Mouse (Mus musculus) heart, adult 2 months (tissue): ENCODE results near the gene Ivl. TPM values are rescaled to one million over a fixed set of nuclear protein-coding genes. Genes with fewer than 3 reads are reported as not detected.

Source experiments
- DNase-seq, 2 experiments: peaks; one replicate each; pipeline ENCODE4 v3.0.0; 2021
- H3K27ac ChIP-seq: fragments of 200-600 bp; 2 replicates; pipeline ENCODE4 v1.8.1; 2022
- H3K27me3 ChIP-seq: fragments of 200-500 bp; 2 replicates; pipeline ENCODE4 v1.6.1; 2012; ENCODE audit warnings: mild to moderate bottlenecking, low read length, inconsistent platforms, mixed read lengths; ENCODE audit not compliant: control insufficient read depth, insufficient read depth
- H3K36me3 ChIP-seq: fragments of 200-500 bp; 2 replicates; pipeline ENCODE4 v1.6.1; 2012; ENCODE audit warnings: low read length, inconsistent platforms; ENCODE audit not compliant: control insufficient read depth, insufficient read depth
- H3K4me1 ChIP-seq: fragments of 200-500 bp; 2 replicates; pipeline ENCODE4 v1.6.1; 2011; ENCODE audit warnings: low read length; ENCODE audit not compliant: control insufficient read depth, insufficient read depth
- H3K4me3 ChIP-seq: fragments of 200-600 bp; 2 replicates; pipeline ENCODE4 v1.8.1; 2022
- H3K79me2 ChIP-seq: fragments of 200-500 bp; replicated peaks from 2 replicates; pipeline ENCODE4 v1.6.1; 2012; ENCODE audit warnings: mild to moderate bottlenecking, inconsistent platforms, low read length, moderate library complexity, mixed read lengths; ENCODE audit not compliant: control insufficient read depth, insufficient read depth
- H3K9ac ChIP-seq: fragments of 200-500 bp; 2 replicates; pipeline ENCODE4 v1.6.1; 2012; ENCODE audit warnings: low read depth, mild to moderate bottlenecking, control low read depth, inconsistent platforms, low read length, mixed read lengths
- CTCF ChIP-seq: fragments of 200-600 bp; IDR thresholded peaks from 2 replicates; pipeline ENCODE4 v1.8.1; 2022; ENCODE audit warnings: antibody characterized with exemption, mild to moderate bottlenecking, moderate library complexity
- EP300 ChIP-seq: fragments of 200-500 bp; IDR thresholded peaks from 2 replicates; pipeline ENCODE4 v1.6.1; 2011; ENCODE audit warnings: low read depth, low read length, control low read depth; ENCODE audit not compliant: insufficient read depth
- POLR2A ChIP-seq: fragments of 200-500 bp; IDR thresholded peaks from 2 replicates; pipeline ENCODE4 v1.6.1; 2011; ENCODE audit warnings: mild to moderate bottlenecking, low read depth, low read length, control low read depth; ENCODE audit not compliant: insufficient read depth
- WGBS: fragments of 180-500 bp; shearing (Covaris S2); methylation state at CpG from one replicate; pipeline ENCODE4 v1.1.7; 2018; 5-methylcytosine and 5-hydroxymethylcytosine counted together
- intact Hi-C: fragments of 180-260 bp; cut with DNase I; formaldehyde crosslinking; loops from one replicate; pipeline ENCODE4 v1.15.1; 2025
- polyA plus RNA-seq: library from polyadenylated mRNA; depleted of rRNA; stranded (reverse); fragments of >200 nt; gene quantifications from 2 replicates; pipeline ENCODE4 v1.2.3, GENCODE M21; 2012; rRNA removed
- total RNA-seq, 2 experiments: library from RNA; stranded (reverse); gene quantifications; 2 replicates each; pipeline ENCODE4 v1.2.3; 2021

Gene Ivl
- total and polyA plus RNA-seq, 3 experiments, result not detected

DNA sequence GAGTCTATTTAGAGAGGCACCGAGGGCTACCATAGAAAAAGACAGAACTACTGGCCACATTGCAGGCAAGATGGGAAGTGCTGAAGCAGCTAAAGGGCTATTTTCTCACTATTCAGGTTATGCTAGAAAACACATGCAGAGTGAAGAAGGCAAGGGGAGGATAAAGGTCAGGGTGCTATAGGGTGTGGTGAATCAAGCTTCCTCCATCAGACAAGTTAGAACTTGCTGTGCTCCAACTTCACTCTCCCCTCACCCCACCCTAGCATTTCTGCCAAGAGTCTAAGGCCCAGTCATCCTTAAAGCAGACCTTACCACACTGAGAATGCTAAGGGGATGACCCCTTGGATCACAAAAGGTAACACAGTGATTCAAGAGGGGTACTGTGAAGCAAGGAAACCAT, 6.0 kb upstream of the Ivl start:
- no peak overlapping the region for H3K27ac ChIP-seq
- no peak overlapping the region for H3K4me3 ChIP-seq
- no peak for TF ChIP-seq CTCF
- WGBS, result 76% methylated on average over 1 of the region's 1 CpGs
- no peak overlapping the region for H3K9ac ChIP-seq
- DNase-seq, result no peak
- intact Hi-C loops, result no loop called here
- no peaks in the 10 kb centered on the region for H3K4me1 ChIP-seq
- no peaks in the 10 kb centered on the region for H3K79me2 ChIP-seq
- no peaks in the 10 kb centered on the region for H3K27me3 ChIP-seq
- H3K36me3 ChIP-seq, result no peaks in the 10 kb centered on the region

DNA sequence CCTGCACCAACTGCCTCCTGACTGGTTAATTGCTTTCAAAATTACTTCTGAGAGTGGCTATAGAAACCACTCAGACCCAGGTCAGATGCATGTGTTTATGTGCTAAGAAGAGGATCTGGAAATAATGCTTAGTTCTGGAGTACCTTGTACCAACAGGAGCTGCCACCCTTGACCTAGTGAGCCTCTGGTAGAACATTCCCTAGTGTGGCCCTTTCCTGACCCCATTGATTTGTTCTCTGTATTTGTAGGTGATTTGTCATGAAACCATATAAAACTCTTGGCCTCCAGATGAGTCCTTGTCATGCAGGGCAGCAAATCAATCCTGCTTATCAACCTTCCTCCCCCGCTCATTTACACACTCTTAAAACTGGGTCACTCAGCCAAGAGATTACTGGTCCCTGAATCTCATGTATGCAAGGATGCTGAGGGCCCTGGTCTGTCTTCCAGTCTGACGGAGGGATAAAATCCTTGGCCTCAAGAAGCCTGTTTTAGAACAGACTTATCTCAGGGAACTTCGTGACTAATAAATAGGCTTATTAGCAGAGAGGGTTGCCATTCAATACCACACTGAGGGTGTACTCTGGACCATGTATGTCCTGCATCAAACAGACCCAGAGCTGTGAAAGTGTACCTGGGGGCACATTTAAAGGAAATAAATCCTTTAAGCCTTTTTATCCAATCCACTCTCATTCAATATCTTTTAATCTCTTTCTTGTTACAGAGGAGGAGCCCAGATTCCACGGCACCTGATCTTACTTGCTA, 5.3 kb upstream of the Ivl start:
- WGBS, result 61% methylated on average over 4 of the region's 4 CpGs

DNA sequence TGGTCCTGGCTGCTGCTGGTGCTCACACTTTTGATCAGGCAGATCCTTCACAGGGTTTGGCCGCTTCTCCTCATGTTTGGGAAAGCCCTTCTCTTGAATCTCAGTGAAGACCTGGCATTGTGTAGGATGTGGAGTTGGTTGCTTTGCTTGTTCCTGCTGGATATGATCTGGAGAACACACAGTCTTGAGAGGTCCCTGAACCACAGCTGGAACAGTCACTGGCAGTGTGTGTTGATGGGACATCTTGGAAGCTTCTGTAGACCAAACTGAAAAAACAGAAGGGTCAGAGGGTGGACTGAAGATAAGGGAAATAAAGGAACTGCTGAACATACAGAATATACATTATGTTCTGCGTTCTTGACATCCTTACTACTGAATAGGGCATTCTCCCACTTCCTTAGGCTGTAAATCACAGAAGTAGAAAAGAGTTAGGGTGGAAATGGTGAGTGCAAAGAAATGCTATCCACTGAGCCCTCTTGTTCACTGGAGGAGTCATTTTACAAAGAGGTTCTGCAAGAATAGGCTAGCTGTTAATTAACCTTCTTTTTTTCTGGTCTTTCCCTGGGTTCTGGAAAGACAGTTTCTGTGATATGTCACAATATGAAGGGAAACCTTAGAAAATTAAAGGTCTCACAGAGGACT, 900 bp downstream of the Ivl start:
- 31% methylated on average over 2 of the region's 2 CpGs for WGBS
- TF ChIP-seq EP300 (no peak), CTCF (no peak), POLR2A (no peak)
- no peak overlapping the region for H3K9ac ChIP-seq
- no peaks in the 10 kb centered on the region for H3K79me2 ChIP-seq
- H3K27me3 ChIP-seq, result no peaks in the 10 kb centered on the region
- intact Hi-C loops, result no loop called here
- H3K36me3 ChIP-seq, result no peaks in the 10 kb centered on the region
- H3K4me1 ChIP-seq, result no peaks in the 10 kb centered on the region
- H3K27ac ChIP-seq, result no peak overlapping the region
- DNase-seq, result no peak
- no peak overlapping the region for H3K4me3 ChIP-seq

More for the DNA sequence above, 5.3 kb upstream of the Ivl start:
- no peaks in the 10 kb centered on the region for H3K27me3 ChIP-seq
- intact Hi-C loops, result no loop called here
- no peak overlapping the region for H3K27ac ChIP-seq
- no peak for TF ChIP-seq EP300
- H3K9ac ChIP-seq, result no peak overlapping the region
- no peaks in the 10 kb centered on the region for H3K36me3 ChIP-seq
- no peaks in the 10 kb centered on the region for H3K4me1 ChIP-seq
- no peaks in the 10 kb centered on the region for H3K79me2 ChIP-seq
- DNase-seq, result no peak
- no peak overlapping the region for H3K4me3 ChIP-seq

DNA sequence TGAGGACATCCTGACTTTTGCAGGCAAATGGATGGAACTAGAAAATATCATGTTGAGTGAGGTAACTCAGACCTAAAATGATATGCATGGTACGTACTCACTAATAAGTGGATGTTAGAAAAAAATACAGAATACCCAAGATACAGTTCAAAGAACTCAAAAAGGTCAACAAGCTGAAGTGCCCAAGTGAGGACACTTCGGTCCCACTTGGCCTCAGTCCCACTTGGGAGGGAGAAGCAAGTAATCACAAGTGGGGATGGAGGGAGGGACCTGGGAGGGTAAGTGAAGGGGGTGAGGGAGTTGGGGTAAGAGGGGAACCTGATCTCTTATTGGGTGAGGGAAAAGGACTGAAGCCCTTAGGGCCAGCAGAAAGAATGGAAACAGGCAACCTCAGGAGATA, 4.8 kb downstream of the Ivl start:
- Histone ChIP-seq H3K36me3 (no peaks in the 10 kb centered on the region), H3K27ac (no peak overlapping the region), H3K9ac (no peak overlapping the region), H3K4me3 (no peak overlapping the region), H3K79me2 (no peaks in the 10 kb centered on the region), H3K27me3 (no peaks in the 10 kb centered on the region), H3K4me1 (no peaks in the 10 kb centered on the region)
- no peak for DNase-seq
- intact Hi-C loops, result no loop called here
- TF ChIP-seq EP300 (no peak), POLR2A (no peak), CTCF (no peak)
- 84% methylated on average over 2 of the region's 2 CpGs for WGBS

DNA sequence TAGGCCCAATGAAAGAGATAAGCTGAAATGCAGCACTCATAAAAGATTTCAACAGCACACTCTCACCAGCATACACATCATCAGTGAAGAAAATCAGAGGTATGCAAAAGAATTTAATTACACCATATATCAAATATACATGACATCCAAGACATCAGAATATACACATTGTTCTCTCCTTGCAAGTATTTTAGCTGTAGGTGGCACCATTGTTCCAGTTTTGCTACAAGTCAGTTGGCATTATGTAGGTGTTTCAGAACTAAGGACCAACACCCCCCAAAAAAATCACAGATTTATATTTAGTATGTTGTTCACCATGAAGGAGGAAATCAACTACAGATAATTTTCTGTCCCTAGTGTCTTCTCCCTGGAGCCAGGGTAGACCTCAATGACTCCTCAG, 8.1 kb downstream of the Ivl start:
- Histone ChIP-seq H3K36me3 (no peaks in the 10 kb centered on the region), H3K4me1 (no peaks in the 10 kb centered on the region), H3K9ac (no peak overlapping the region), H3K79me2 (no peaks in the 10 kb centered on the region), H3K27me3 (no peaks in the 10 kb centered on the region), H3K4me3 (no peak overlapping the region), H3K27ac (no peak overlapping the region)
- TF ChIP-seq CTCF (no peak), EP300 (no peak), POLR2A (no peak)
- intact Hi-C loops, result no loop called here
- DNase-seq, result no peak

DNA sequence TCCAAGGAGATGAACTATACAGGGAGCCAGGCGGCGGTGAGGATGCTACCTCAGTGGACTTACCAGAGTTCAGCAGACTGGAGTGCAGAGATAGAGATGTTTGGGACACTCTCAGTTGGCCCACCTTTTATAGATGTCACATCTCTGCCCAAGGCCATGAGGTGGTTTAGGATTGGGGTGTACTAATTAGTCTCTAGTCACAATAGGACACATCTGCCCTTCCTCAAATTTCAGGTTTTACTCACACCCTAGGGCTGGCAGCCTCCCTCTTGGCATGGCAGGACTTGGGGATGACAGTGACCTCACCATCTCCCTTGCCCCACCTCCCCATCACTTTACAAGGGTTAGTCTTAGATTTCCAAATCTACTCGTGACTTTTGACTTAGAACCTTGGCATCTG, 39.1 kb downstream of the Ivl start, which contains the start of gene 2310046K23Rik:
Gene 2310046K23Rik (minus strand): TSS at position 101 of the 400 bp plus-strand sequence.
- intact Hi-C loops, result no loop called here
- H3K27ac ChIP-seq, result no peak within 1 kb of the TSS
- H3K79me2 ChIP-seq, result no peaks in the 10 kb centered on the region
- H3K9ac ChIP-seq, result no peak within 1 kb of the TSS
- 69% methylated on average over 3 of the region's 3 CpGs for WGBS
- no peaks in the 10 kb centered on the region for H3K27me3 ChIP-seq
- no peaks in the 10 kb centered on the region for H3K36me3 ChIP-seq
- H3K4me1 ChIP-seq, result no peaks in the 10 kb centered on the region
- no peak for DNase-seq
- TF ChIP-seq CTCF, result no peak
- no peak for TF ChIP-seq POLR2A
- TF ChIP-seq EP300, result no peak
- H3K4me3 ChIP-seq, result no peak within 1 kb of the TSS

Other genes with a start within 250 kb of the Ivl start
- not detected for gene Sprr2d, start 234.6 kb downstream of the Ivl start, total RNA-seq
- gene Sprr2d, start 234.6 kb downstream of the Ivl start, polyA plus RNA-seq, result not detected in 2 replicates
- not detected for gene Sprr2e, start 221.6 kb downstream of the Ivl start, total RNA-seq
- gene Sprr2e, start 221.6 kb downstream of the Ivl start, polyA plus RNA-seq, result not detected in 2 replicates
- gene Sprr2f, start 208.5 kb downstream of the Ivl start, total RNA-seq, result not detected
- not detected in 2 replicates for gene Sprr2f, start 208.5 kb downstream of the Ivl start, polyA plus RNA-seq
- not detected for gene Sprr2h, start 188.1 kb downstream of the Ivl start, total RNA-seq
- not detected in 2 replicates for gene Sprr2h, start 188.1 kb downstream of the Ivl start, polyA plus RNA-seq
- gene Sprr2i, start 165.7 kb downstream of the Ivl start, total RNA-seq, result not detected
- gene Sprr2i, start 165.7 kb downstream of the Ivl start, polyA plus RNA-seq, result not detected in 2 replicates
- gene Sprr2j-ps, start 155.7 kb downstream of the Ivl start, total RNA-seq, result not detected
- gene Sprr2j-ps, start 155.7 kb downstream of the Ivl start, polyA plus RNA-seq, result not detected in 2 replicates
- 1 to 10 TPM; 3.3 to 3.5 TPM for gene Gm9774, start 144.3 kb downstream of the Ivl start, total RNA-seq
- 4.6 and 4.7 TPM in 2 replicates for gene Gm9774, start 144.3 kb downstream of the Ivl start, polyA plus RNA-seq
- gene Sprr2k, start 141.2 kb downstream of the Ivl start, total RNA-seq, result not detected
- not detected in 2 replicates for gene Sprr2k, start 141.2 kb downstream of the Ivl start, polyA plus RNA-seq
- not detected for gene Sprr1b, start 134.9 kb downstream of the Ivl start, total RNA-seq
- not detected in 2 replicates for gene Sprr1b, start 134.9 kb downstream of the Ivl start, polyA plus RNA-seq
- not detected for gene Sprr3, start 115.0 kb downstream of the Ivl start, total RNA-seq
- gene Sprr3, start 115.0 kb downstream of the Ivl start, polyA plus RNA-seq, result not detected in 2 replicates
- gene Sprr1a, start 87.8 kb downstream of the Ivl start, total RNA-seq, result not detected
- 0.66 TPM in 1 of 2 replicates, not detected in the other for gene Sprr1a, start 87.8 kb downstream of the Ivl start, polyA plus RNA-seq
- not detected for gene Sprr4, start 73.2 kb downstream of the Ivl start, total RNA-seq
- not detected in 2 replicates for gene Sprr4, start 73.2 kb downstream of the Ivl start, polyA plus RNA-seq
- gene 2310046K23Rik, start 39.2 kb downstream of the Ivl start, total RNA-seq, result not detected
- not detected in 2 replicates for gene 2310046K23Rik, start 39.2 kb downstream of the Ivl start, polyA plus RNA-seq
- not detected for gene Smcp, start 15.3 kb upstream of the Ivl start, total RNA-seq
- 0.86 and 0.91 TPM in 2 replicates for gene Smcp, start 15.3 kb upstream of the Ivl start, polyA plus RNA-seq
- not detected for gene 2210017I01Rik, start 33.8 kb upstream of the Ivl start, total RNA-seq
- not detected in 2 replicates for gene 2210017I01Rik, start 33.8 kb upstream of the Ivl start, polyA plus RNA-seq
- not detected for gene Lce6a, start 47.9 kb upstream of the Ivl start, total RNA-seq
- gene Lce6a, start 47.9 kb upstream of the Ivl start, polyA plus RNA-seq, result not detected in 2 replicates
- gene Lce1a1, start 74.6 kb upstream of the Ivl start, total RNA-seq, result not detected
- gene Lce1a1, start 74.6 kb upstream of the Ivl start, polyA plus RNA-seq, result not detected in 2 replicates
- not detected for gene Lce1b, start 83.2 kb upstream of the Ivl start, total RNA-seq
- gene Lce1b, start 83.2 kb upstream of the Ivl start, polyA plus RNA-seq, result not detected in 2 replicates
- not detected for gene Lce1a2, start 96.6 kb upstream of the Ivl start, total RNA-seq
- not detected in 2 replicates for gene Lce1a2, start 96.6 kb upstream of the Ivl start, polyA plus RNA-seq
- gene Lce1c, start 105.5 kb upstream of the Ivl start, total RNA-seq, result not detected
- not detected in 2 replicates for gene Lce1c, start 105.5 kb upstream of the Ivl start, polyA plus RNA-seq
- gene Lce1d, start 113.5 kb upstream of the Ivl start, total RNA-seq, result not detected
- gene Lce1d, start 113.5 kb upstream of the Ivl start, polyA plus RNA-seq, result not detected in 2 replicates
- not detected for gene Lce1e, start 135.3 kb upstream of the Ivl start, total RNA-seq
- not detected in 2 replicates for gene Lce1e, start 135.3 kb upstream of the Ivl start, polyA plus RNA-seq
- gene Lce1f, start 146.6 kb upstream of the Ivl start, total RNA-seq, result not detected
- gene Lce1f, start 146.6 kb upstream of the Ivl start, polyA plus RNA-seq, result not detected in 2 replicates
- gene Gm38119, start 165.4 kb upstream of the Ivl start, total RNA-seq, result not detected
- gene Gm38119, start 165.4 kb upstream of the Ivl start, polyA plus RNA-seq, result not detected in 2 replicates
- gene Lce1g, start 178.6 kb upstream of the Ivl start, total RNA-seq, result not detected
- gene Lce1g, start 178.6 kb upstream of the Ivl start, polyA plus RNA-seq, result not detected in 2 replicates
- not detected for gene Lce1h, start 191.3 kb upstream of the Ivl start, total RNA-seq
- not detected in 2 replicates for gene Lce1h, start 191.3 kb upstream of the Ivl start, polyA plus RNA-seq
- gene Lce1i, start 205.2 kb upstream of the Ivl start, total RNA-seq, result not detected
- gene Lce1i, start 205.2 kb upstream of the Ivl start, polyA plus RNA-seq, result not detected in 2 replicates
- not detected for gene Lce1j, start 216.8 kb upstream of the Ivl start, total RNA-seq
- not detected in 2 replicates for gene Lce1j, start 216.8 kb upstream of the Ivl start, polyA plus RNA-seq
- gene Lce1k, start 234.2 kb upstream of the Ivl start, total RNA-seq, result not detected
- not detected in 2 replicates for gene Lce1k, start 234.2 kb upstream of the Ivl start, polyA plus RNA-seq